Mouse (Mus musculus): ENCODE data around the gene Ccdc18.
A peak's percentile ranks its signal among the peaks of the same experiment; 100 is the strongest.
"Not testable (repeated sequence)": the region's sequence is repeated elsewhere in the genome, so short reads cannot be mapped to it uniquely, and the experiment has no call there.

Ccdc18 gene

DNA sequence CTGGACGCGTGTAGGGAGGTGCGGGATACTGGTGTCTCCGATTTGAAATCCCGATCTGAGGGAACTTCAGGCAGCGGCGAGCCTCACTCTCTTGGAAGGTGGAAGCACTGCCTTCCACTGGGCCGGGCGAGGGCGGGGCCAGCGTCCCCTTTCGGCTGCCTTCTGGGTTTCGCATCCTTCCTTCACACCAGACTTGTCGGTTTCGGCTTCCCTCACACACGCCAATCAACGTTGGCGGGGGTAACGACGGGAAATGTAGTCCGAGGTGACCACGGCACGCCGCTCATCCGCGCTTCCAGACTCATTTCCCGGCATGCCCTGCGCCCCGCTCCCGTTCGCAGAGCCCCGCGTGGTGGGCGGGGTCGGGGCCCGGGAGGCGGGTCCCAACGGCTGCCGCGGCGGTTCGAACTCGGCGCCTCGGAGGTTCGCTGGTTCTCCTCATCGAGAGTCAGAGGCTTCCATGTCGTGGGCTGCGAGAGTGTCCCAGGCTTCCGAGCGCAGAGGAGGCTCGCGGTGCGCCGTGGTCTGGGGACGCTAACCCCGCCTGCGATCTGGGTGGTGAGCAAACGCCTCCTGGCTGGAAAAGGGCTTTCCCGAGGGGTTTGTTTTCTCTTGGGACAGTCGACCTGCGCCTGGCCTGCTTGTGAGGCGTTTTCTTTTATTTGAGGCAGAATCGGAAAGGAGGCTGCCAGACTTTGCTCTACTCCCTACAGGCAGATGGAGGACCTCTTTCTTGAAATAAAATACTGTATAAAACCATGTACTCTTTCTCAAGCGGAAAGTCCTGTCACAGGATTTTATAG lies at the start of gene Ccdc18, which contains the start of gene Tmed5:
TSS of gene Ccdc18 (plus strand) at position 435 of the 803 bp plus-strand sequence.
TSS of gene Tmed5 (minus strand) at position 180 of the 803 bp plus-strand sequence.
- peak; percentile 98 to 99 for DNase-seq (ENCODE audit: low spot score in 2 of 2)

DNA sequence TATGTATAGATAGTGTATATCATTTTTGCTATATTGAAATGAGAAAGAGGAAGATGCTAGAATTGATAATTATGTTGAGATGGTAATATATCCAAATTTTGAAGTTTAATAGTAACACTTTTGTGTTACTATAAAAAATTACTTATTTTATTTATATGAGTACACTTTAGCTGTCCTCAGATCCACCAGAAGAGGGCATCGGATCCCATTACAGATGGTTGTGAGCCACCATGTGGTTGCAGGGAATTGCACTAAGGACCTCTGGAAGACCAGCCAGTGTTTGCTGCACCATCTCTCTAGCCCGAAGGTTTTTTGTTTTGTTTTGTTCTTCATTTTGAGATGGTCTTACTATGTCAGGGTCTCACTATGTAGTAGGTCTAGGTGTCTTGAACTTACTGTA lies 47.2 kb upstream of the Ccdc18 start:
- DNase-seq (ENCODE audit: low spot score in 2 of 2) = no peak

DNA sequence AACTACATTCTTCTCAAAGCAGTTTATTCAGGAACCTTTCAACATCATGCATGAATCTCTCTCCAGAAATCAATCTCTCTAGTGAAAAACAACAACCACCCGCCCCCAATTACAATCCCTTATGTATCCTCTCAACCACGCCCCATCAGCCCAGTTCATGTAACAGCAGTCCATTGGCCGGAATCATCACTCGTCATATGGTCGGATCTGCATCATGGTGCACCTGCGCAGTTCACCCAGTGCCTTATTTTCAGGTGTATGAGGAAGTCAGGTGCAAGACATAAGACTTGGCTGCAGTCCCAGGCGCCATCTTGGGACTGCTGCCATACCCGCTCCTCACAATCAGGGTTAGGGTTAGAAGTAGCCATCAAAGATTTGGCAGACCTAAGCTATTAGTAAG lies 39.9 kb upstream of the Ccdc18 start:
- DNase-seq (ENCODE audit: low spot score in 2 of 2) = not testable (repeated sequence)

DNA sequence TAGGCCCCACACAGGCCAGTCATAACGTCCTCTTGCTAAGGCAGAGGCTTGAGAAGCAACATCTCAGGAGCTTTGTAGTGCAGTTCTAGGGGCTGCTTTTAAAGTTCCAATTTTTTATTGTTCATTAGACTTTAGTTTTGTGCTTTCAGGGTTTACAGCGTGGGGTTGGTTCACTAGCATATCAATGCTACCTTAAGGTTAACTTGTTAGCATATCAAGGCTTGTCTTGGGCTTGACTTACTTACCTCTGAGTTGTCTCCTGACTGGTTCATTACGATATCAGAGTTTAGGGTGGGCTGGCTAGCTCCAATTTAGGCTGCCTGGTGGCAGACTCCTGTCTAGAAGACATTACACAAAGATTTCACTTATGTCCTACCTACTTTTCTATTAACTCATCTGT lies 35.0 kb upstream of the Ccdc18 start:
- DNase-seq (ENCODE audit: low spot score in 2 of 2) = no peak

DNA sequence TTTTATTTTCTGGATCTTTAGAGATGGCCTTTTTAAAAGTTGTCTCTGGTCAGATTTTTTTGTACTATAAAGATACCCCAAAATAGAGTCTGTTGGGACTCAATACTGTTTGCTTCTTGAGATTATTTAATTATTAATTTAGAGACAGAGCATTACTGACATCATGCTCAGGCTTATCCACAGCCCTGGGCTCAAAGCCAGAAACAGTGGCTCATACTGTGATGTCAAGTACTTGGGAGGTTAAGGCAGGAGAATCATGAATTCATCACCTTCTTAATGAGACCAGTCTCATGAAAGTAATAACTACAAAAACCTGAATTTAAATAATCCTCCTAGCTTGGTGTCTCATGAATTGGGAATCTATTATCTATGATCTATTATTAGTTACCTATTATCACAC lies 32.5 kb upstream of the Ccdc18 start:
- DNase-seq (ENCODE audit: low spot score in 2 of 2) = no peak

DNA sequence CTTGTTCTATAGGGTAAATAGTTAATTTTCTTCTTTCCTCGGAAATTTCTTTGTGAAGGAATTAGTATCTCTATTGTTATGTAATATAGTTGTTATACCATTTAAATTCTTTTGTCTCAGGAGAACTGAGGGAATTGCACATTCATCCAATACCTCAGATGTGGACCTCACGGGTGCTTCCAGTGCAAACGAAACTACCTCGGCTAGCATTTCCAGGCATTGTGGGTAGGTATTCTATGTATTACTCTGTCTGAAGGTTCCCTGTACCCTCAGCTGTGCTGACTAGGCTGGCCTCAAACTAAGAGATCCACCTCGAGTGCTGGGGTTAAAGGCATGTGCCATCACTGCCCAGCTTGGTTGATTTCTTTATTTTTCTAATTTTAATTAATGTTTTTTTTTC lies 28.4 kb upstream of the Ccdc18 start:
- no peak for DNase-seq (ENCODE audit: low spot score in 2 of 2)

DNA sequence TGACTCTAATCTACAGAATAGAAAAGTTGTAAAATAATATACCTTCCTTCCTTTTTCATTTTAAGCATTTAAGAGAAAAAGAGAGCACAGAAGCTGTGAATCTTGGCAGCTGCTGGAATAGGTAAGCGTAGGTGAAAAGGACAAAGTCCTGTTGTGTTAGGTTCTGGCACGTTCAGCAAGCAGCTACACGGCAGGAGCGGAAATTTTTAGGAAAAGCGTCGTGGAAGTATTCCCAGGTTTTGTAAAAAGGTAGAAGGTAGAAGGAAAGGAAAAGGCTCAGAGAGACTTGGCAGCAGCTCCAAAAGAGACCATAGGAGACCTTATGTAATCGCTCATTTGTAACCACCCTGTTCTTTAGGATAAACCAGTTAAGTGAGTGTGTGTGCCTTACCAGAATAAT lies 23.3 kb upstream of the Ccdc18 start:
- DNase-seq (ENCODE audit: low spot score in 2 of 2) = no peak

DNA sequence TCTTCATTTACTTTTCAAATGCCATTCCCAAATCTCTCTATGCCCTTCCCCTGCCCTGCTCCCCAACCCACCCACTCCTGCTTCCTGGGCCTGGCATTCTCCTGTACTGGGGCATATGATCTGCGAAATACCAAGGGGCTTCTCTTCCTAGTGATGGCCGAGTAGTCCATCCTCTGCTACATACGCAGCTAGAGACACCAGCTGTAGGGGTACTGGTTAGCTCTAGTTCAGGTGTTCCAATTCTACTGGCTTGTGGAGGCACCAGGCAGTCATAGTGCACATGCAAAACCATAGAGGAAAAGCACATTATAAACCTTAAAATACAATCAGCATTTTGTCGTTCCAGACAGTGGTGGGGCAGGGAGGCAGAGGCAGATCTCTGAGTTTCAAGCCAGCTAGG lies 15.0 kb upstream of the Ccdc18 start:
- no peak for DNase-seq (ENCODE audit: low spot score in 2 of 2)

DNA sequence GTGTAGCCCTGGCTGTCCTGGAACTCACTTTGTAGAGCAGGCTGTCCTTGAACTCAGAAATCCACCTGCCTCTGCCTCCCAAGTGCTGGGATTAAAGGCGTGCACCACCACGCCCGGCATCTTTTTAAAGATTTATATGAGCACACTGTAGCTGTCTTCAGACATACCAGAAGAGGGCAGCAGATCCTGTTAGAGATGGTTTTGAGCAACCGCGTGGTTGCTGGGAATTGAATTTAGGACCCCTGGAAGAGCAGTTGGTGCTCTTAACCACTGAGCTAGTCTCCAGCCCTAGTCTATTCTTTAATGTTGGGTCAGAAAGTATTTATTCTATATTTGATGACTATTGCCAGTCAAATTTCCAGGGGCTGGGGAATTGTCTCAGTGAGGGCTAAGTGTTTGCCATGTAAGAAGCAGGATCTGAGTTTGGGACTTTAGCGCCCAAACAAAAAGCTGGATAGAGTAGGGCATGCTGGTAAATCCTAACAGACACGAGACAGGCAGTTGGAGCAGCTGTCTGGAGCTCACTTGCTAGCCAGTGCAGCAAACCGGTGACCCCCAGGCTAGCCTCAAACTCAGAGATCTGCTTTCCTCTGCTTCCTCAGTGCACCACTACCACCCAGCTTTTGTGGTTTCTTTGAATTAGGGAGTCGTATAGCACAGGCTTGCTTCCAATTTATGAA lies 12.3 kb upstream of the Ccdc18 start:
- DNase-seq (ENCODE audit: low spot score in 2 of 2) = no peak

DNA sequence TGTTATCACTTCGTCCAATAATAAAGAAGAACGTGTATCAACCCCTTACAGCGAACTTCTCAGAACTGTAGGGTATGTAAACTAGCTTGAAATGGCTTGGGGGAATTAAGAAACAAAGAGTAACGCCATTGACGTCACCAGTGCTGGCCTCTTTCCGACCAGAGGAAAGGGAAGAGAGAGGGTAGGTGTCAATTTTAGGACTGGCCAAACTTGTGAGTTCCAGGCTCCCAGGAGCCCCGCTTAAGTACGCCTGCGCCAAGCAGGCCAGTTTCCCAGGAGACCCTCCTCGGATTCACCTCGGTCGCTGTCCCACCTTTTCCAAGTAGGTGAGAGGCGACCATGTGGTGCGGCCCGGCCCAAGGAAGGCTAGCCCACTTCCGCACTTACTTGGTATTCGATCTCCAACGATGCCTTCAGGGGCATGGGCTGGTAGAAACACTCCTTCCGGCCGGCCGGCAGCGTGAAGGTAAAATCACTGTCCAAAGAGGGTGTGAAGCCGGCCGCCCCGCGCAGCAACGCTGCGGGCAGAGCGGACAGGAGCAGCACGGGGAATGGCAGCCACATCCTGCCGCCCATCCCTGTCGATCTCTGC lies 730 bp upstream of the Ccdc18 start:
- DNase-seq (ENCODE audit: low spot score in 2 of 2) = no peak

DNA sequence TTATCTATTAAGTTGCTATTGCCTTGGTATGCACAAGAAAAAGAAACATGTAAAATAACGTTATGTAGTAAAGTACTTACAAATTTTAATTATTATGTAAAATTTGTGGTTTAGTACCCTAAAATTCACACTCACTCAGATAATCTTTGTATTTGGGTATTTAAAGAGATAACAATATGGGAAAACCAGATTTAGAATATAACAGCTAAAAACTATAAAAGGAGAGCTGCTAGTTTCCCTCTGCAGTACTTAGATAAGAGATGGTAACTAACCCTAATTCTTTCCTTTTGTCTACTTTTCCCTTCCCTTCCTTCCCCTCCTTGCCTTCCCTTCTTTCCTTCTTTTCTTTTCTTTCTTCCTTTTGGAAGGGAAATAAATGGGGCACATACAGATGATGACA lies 19.9 kb downstream of the Ccdc18 start:
- DNase-seq (ENCODE audit: low spot score in 2 of 2) = no peak

DNA sequence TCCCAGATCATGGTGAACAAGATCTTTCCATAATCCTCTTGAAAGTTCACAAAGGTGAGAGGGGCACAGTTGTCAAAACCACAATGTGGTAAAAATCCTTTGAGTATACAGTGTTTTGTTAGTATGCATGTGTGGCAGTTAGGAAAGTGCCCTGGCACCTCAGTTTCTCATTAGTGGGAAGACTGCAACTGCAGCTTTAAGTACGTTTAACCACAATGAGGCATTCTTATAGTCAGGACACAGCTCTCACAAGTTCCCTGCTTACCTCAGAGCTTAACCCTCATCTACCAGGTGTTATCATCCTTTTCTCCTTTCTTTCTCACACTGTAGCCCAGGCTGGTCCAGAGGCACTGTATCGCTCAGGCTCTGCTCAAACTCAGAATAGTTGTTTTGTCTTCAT lies 28.1 kb downstream of the Ccdc18 start:
- DNase-seq (ENCODE audit: low spot score in 2 of 2) = no peak

DNA sequence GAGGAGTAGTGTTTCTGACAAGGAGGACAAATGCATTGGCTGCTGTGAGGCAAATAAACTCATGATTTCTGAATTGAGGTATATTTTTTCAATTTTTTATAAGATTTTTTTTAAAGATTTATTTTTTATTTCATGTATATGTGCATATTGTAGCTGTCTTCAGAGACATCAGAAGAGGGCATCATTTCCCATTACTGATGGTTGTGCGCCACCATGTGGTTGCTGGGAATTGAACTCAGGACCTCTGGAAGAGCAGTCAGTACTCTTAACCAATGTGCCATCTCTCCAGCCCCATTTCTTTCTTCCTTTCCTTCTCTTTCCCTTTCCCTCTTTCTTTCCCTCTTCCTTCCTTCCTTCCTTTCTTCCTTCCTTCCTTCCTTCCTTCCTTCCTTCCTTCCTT lies 31.0 kb downstream of the Ccdc18 start:
- peak; percentile 38 to 66 for DNase-seq (ENCODE audit: low spot score in 2 of 2)

DNA sequence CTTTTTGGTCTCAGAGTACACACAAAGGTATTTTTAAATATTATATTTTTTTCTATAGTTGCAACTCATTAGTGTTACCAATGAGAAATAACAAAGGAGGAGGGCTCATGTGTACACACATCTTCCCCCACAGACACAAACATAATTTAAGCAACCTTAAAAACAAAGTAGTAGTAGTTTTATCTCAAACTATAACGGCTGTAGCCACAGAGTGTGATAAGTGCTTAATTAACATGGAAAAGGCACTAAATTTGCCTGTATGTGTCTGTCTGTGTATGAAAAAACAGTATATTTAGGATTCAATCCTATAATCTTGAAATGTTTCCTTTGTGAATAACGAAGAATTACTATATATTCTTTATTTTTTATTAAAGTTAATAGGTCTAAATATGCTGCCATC lies 51.4 kb downstream of the Ccdc18 start:
- DNase-seq (ENCODE audit: low spot score in 2 of 2) = no peak

DNA sequence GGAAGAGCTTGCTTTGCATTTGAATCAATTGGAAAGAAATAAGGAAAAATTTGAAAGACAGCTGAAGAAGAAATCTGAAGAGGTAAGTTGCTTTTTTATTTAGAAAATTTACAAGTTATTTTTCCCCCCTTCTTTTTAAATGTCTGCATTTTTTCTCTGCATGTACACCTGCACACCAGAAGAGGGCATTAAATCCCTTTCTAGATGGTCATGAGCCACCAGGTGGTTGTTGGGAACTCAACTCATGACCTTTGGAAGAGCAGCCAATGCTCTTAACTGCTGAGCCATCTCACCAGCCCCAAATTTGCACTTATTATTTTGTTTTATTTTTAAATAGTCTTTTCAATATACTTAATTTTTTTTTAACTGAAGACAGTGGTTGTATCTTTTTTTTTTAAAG lies 56.3 kb downstream of the Ccdc18 start:
- DNase-seq (ENCODE audit: low spot score in 2 of 2) = no peak

DNA sequence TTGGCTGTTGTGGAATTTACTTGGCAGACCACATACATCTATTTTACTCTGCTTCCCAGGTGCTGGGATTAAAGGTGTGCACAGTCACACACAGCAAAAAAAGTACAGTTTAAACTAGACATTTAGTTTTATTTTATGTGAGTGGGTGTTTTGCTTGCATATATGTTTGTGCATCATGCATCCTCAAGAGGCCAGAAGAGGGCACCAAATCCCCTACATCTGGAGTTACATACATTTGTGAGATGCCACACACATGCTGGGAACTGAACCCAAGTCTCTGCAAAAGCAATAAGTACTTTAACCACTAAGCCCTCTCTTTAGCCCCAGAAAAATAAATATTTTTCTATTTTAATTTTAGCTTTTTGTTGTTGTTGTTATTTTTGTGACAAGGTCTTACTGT lies 73.3 kb downstream of the Ccdc18 start:
- DNase-seq (ENCODE audit: low spot score in 2 of 2) = no peak

DNA sequence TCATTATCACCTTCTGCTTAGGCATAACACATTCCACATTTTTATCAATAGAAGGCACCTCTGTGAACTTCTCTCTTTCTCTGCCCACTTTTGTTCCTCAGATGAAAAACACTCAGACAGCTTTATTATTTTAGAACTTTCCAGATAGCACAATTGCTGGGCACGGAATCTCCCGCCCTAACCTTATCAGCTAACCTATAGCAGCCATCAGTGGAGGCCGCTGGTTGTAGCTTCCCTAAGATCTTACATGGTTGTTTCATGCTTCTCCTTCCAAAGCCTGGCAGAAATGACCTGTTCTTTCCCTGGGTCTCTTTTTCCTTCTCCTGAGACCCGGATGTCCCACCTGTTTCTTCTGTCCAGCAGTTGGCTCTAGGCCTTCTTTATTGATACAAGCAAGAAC lies 78.8 kb downstream of the Ccdc18 start:
- no peak for DNase-seq (ENCODE audit: low spot score in 2 of 2)

DNA sequence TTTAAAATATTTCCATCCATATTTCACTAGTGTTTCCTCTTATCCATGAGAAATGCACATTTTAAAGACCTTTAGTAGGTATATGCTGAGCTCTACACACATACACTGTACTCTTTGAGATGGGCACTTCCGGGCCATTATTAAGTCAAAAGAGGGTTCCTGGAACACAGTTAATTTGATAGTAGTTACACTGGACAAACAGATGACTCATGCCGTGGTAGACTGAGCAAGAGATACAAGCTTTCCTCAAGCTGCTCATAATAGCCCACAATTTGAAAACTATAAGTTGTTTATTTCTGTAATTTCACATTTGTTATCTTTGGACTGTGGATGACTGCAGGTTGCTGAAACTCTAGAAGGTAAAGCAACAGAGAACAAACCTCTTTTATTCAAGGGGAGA lies 82.3 kb downstream of the Ccdc18 start:
- DNase-seq (ENCODE audit: low spot score in 2 of 2) = no peak

DNA sequence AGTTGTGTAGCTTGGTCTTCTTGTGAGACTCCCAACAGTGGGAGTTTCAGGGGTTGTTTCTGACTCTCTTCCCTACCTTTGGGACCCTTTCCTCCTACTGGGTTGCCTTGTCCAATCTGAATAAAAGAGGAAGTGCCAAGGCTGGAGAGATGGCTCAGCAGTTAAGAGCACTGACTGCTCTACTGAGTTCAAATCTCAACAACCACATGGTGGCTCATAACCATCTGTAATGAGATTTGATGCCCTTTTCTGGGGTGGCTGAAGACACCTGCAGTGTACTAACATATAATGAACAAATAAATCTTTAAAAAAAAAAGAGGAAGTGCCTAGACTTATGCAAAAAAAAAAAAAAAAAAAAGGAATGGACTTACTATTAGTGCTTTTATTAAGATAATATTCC lies 91.4 kb downstream of the Ccdc18 start:
- DNase-seq (ENCODE audit: low spot score in 2 of 2) = no peak

DNA sequence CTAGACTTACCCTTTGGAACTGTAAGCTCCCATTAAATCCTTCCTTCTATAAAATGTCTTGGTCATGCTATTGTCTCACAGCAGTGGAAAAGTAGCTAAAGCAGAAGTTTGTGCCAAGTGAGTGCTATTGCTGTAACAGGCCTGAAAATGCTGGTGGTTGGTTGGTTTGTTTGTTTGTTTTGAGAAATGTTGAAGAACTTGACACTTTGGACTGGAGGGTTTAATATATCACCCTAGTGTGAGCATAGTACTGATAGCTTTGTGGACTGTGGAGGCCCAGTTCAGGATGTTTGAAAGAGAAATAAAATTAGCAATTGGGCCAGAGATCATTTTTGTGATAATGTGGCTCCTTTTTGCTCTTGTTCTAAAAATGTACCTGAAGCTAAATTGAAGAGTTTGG lies 93.5 kb downstream of the Ccdc18 start:
- DNase-seq (ENCODE audit: low spot score in 2 of 2) = no peak

DNA sequence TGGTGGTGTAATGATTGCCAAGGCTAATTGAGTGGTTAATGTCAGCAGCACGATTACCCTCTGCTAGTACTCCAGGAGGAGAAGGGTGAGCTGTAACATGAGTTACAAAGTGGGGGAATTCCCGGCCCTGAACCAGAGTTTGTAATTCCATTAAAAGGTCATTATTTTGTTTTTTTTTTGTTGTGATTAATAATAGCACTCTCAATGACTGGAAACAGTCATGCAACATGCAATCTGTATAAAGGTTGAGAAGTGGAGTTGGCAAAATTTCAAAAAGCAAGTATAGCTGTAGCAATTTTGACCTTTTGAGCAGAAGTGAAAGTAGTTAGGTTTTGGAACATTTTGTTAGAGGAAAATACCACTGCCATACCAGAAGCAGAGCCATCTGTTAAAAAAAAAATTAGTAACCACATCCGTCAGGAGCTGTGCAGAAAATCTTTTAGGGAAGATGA lies 113.7 kb downstream of the Ccdc18 start:
- no peak for DNase-seq (ENCODE audit: low spot score in 2 of 2)

DNA sequence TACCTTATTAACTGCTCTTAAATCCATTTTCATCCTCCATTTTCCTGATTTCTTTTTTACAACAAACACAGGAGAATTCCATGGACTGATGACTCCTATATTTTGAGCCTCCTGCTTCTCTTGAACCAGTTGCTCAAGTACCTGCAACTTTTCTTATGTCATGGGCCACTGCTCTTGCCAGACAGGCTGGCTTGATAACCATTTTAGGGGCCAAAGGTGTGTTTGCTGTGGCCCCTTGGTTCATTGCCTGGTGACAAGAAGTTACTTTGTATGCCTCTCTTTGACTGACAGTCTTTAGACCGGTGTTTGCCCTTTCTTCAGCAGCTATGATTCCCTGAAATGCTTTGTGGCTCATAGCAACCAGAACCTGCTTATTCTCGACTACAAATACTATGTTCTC lies 117.4 kb downstream of the Ccdc18 start:
- DNase-seq (ENCODE audit: low spot score in 2 of 2) = no peak

DNA sequence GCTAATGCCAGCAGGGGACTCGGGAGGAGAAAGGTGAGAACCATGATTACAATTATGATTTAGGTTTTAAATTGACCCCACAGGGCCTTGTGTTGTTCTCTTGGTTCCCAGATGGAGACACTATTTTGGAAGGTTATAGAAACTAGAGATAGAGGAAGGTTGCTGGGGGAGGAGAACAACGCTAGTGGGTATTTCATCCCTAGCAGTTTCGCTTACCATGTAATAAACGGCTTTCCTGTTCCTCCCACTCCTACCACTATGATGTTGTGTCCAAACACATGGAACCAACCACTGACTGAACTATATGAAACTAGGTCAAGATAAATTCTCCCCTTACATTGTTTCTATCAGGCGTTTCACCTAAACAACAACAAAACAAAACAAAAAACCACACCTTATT lies 122.6 kb downstream of the Ccdc18 start:
- DNase-seq (ENCODE audit: low spot score in 2 of 2) = no peak
